Mouse (Mus musculus) adrenal gland, adult (tissue): ENCODE results near the gene Fryl.
A peak's percentile ranks its signal among the peaks of the same experiment; 100 is the strongest.

ENCODE experiments used
- DNase-seq, 2 experiments: peaks; one replicate each; pipeline ENCODE4 v3.0.0; 2022 to 2023; ENCODE audit warnings: low spot score in 1 of 2; ENCODE audit not compliant: inconsistent age in 2 of 2

Fryl gene

DNA sequence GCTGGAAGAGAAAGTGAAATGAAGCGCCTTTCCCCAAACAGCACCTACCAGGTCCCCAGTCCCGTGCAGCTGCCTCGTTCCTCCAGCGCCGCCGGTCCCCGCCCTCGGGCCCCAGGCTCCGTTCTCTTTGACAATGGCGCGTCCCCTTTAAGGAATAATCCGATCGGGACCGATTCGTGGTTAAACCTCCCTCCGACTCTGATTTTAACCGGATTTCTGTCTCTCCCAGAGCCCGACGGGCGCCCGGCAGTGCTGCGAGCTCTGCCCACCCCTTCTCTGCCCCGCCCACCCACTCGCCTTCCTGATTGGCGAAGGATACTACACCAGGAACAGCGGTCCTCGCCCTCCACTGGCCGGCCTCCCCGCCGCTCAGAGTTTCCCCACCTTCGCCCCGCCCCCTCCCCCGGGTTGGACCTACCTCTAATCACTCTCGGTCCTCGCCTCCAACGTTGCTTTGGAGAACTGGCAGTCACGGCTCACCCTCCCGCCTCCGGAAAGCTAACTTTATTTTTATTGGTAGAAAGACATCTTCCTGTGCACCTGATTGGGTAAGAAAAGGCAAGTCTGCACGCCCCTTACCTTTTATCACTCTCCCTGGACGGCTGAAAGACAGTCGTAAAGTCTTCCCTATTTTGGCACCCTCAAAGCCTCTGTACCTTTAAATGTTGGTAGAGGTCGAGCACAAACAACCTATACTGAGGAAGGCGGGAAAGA lies at the start of gene Fryl:
Gene Fryl (minus strand): TSS at position 268 of the 714 bp plus-strand sequence.
- DNase-seq: peak; percentile 95 to 98

DNA sequence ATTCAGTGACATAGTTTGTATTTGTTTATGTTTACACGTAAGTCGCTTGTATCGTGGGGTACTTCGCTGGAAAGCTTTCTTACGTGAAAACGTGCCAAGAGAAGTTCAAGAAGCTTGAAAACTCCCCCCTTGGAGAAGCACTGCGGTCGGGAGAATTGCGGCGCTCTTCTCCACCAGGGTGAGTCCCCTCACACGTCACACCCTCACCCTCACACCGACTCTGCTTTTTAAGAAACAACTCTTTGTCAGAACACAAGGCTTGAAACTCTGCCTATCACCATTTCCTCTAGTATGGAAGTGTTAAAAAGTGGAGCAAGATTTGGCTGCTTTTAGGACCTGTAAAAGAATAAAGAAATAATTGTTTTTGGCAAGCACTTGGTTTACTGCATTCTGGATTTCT lies 48.1 kb upstream of the Fryl start:
- no peak for DNase-seq

- no peak for DNase-seq
Observed at GRCm38 (mm10) chr5:73301601-73302307, 45.3 kb upstream of the Fryl start.

DNA sequence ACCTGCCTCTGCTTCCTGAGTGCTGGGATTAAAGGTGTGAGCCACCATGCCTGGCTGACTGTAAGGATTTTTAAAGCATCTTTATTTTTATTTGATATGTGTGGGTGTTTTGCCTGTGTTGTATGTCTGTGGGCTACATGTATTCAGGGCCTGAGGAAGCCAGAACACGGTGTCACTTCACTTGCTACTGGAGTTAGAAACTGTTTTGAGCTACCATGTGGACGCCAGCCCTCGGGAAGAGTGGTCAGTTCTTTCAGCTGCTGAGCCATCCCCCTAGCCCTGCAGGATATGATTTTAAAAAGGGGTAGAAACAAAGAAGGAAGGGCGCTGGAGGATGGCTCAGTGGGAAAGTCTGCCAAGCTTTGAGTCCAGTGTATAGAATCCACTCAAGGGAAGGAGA lies 39.5 kb upstream of the Fryl start:
- no peak for DNase-seq

GRCm38 (mm10) chr5:73295016-73295415 lies 38.6 kb upstream of the Fryl start:
- DNase-seq: no peak

- no peak for DNase-seq
Observed at GRCm38 (mm10) chr5:73293458-73293827, 37.0 kb upstream of the Fryl start.

- peak; percentile 96 to 98 for DNase-seq
Observed at GRCm38 (mm10) chr5:73292502-73293457, 36.4 kb upstream of the Fryl start, which contains the start of gene Ociad1. Gene Ociad1 (plus strand): TSS chr5:73292784.

DNA sequence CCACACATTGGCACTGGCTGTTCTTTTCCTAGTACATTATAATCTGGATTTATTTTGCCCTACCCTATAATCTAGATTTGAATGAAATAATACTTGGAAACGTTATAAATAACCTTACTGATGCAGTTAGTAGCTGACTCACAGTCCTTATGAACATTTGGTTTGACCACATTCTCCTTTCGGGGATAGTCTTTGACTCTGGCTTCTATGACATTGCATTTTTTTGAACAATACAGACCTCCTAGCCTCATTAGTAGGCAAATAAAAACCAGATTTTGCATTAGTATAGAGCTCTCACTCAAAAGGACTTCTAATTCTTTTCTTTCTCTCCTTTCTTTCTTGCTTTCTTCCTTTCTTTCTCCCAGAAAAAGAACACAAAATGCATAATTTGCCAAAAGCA lies 33.5 kb upstream of the Fryl start:
- no peak for DNase-seq

DNA sequence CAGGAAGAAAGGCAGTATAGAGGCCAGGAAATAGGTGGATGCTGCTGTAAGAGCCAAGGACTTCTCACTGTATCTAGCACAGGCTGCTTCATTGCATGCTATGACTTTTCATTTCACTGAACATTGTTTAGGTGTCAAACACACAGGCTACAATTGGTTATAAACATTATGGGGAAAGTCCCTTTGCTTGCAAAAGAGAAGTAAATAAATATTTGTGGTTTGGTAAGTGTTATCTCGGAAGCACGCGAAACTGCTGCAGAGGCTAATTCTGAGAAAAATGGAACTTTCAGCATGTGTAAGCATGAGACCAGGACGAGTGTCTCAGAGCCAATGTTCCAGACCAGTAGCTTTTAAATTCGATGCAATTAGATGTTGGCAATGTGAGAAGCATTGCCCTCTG lies 30.2 kb upstream of the Fryl start:
- no peak for DNase-seq

DNA sequence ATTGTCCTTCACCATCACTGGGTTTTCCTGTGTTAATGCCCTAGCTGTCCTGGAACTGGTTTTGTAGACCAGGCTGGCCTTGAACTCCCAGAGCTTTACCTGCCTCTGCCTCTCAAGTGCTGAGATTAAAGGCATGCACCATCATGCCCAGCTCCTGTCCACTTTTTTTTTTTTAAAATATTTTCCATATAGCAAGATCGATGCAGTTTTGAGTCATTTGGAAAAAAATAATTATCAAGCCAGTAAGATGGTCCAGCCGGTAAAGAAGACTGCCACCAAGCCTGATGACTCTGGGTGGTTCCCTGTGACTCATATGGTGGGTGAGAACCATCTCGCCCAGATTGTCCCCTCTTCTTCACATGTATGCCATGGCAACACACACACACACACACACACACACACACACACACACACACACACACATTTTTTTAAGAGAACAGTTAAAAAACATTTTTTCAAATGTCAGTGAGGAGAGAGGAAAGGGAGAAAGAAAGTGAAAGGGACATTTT lies 29.1 kb upstream of the Fryl start:
- DNase-seq: no peak

- no peak for DNase-seq
Observed at GRCm38 (mm10) chr5:73284046-73284445, 27.6 kb upstream of the Fryl start.

DNA sequence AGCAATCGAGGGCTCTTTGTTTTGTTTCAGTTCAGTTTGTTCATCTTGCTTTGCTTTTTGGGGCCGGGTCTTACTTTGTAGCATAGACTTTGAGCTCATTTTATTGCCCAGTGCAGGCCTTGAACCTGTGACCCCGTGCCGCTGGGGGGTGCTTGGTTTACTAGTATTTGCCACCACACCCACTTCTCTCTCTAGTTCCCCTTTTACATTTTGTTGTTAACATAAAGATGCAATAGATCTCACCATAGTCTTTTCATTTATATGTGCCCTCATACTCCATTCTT lies 24.1 kb upstream of the Fryl start:
- peak in 1 of 2 experiments; percentile 35 for DNase-seq

DNA sequence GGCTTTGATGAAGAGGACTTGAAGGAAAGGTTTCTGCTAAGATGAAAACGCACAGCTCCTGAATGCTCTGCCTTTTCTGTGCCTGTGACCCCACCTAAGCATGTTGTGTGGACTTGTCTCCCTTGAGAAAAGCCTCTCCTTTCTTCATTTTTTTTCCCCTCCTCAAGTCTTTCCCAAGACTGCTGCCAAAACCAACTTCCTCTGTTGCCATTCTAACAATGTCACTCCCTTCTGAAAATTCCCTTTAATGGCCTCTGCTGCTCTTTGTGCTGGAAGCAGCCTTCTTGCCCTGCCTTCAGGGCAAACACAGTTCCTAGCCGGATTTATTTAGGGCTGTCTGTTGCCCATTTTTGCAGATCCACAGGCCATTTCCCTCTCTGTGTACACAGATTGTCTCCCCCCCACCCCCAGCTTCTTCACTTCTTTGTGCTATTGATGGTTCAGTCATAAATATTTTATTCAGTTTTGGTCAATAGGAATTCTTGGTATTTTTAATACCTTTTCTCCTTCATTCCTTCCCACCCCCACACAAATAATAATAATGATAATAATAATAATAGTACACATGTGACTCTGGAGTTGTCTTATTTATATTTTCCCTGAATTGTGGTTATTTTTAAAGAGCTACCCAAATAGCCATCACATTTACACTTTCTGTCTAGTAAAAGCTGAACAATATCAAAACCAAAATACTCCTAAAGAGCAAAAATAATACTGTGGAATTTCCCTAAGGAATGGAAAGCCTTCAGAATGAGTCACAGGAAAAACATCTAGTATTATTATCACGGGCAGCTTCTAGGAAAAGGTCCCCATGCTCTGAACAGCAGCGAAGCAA lies 23.5 kb upstream of the Fryl start:
- no peak for DNase-seq

DNA sequence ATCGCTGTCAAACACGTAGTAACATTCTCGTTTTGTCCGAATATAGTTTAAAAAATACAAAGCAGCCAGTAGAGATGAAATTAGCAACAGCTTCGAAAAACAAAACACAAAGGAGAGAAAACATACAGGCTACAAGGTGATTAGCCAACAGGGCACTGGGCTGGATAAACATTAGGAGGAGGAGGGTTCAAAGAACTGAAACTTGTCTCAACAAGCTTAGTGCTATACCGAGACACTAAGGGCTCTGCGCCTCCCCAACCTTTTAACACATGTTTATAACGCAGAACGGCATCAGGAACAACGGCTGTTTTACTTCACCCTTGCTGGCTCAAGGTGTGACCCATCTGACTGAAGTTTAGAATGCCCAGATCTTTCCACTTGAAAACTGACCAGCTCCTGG lies 22.8 kb upstream of the Fryl start:
- DNase-seq: no peak

DNA sequence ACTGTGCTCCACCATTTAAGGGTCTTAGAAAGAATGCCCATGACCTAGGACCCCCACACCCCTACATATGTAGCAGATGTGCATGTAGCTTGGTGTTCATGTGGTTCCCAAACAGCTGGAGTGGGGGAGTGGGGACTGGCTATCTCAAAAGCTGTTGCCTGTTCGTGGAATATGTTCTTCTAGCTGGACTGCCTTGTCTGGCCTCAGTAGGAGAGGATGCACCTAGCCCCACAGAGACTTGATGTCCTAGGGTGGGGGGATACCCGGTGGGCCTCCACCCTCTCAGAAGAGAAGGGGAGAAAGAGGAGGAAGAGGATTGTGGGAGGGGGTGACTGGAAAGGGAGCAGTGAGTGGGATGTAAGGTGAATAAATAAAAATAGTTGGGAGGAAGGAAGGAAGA lies 18.5 kb upstream of the Fryl start:
- DNase-seq: no peak

DNA sequence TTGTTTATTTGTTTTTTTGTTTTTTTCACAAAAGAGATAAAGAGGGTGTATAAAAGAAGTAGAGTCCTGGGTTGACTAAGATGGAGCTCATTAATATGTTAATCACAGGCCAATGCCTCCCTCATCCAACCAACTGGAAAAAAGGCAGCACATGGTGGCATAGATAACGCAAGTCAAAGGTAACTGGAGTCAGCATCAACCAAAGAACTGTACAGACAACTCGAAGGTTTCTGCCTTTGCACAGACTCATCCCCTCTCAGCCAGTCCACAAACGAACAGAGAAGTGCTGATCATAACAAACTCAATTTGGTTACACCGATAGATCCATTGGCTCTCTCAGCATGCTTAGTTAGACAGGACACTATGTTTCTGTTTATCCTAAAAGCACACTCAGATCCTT lies 16.8 kb upstream of the Fryl start:
- no peak for DNase-seq

GRCm38 (mm10) chr5:73270612-73271011 lies 14.2 kb upstream of the Fryl start:
- no peak for DNase-seq

DNA sequence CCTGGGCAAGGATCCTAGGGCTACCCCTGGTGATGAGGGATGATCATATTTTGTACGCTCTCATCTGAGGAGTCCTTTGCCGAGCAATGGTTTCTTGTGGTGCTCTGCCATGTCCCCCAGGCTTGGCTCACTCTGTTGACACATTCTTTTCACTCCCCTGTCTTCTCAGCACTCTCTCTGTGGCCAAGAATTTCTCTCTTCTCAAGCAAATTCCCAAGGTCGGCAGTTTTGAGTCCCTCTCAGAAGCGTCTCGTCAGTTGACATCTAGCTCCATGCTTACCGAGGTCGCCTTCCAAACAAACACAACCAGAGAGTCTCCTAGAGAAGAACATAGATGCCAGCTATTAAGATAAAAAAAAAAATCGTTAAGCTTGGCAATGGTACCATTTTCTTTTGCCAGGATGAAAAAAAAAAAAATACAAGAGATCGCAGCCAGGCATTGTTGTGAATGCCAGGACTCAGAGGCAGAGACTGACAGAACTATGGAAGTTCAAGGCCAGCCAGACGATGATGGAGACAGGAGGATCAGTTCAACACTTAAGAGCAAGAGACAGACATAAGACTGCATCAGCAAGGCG lies 12.3 kb upstream of the Fryl start:
- peak in 1 of 2 experiments; percentile 33 for DNase-seq

DNA sequence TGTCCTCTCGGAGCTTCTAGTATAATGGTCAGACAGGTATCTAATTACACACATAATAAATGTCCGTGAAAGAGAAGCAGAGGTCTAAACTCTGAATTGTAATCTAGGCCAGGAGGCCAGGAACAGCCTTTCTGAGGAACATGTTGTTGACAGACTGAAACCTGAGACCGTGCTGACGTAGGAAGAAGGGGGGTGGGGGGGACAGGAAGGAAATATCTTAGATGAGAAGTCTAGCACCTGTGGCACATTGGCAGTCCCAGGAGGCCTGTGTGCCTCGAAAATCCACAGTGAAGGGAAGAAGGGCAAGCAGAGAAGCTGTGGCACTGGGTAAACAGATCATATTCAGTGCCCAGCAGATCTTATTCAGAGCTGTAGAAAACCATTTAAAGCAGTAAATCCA lies 9.0 kb upstream of the Fryl start:
- no peak for DNase-seq

DNA sequence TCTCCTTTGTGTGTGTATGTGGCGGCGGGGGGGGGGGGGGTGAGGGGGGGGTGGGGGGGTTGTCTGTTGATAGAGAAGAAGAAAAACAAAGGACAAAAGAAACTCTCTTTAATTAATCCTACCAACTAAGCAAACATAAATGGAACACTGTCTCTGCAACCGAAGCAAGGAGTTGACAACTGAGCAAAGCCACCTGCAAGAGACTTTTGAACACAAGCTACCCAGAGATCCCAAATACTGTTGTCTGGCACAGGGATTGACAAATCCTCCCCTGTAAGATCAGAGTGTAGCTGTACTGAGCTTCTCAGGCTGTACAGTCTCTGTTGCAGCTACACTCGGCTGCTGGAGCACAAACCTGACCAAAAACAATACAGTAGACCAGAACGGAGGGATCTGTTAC lies 7.7 kb upstream of the Fryl start:
- DNase-seq: no peak
